In genomic region chr1:15943662-15944061, GRCm38 (mm10) we compare ENCODE assay signal across 14 mouse cellular contexts.
DNase-seq lines count a peak whose midpoint lies in the region; ATAC-seq and TF ChIP-seq lines count a peak whose summit lies in the region.
"Had no signal": no experiment of that assay in that cellular context is flagged by ENCODE, and none has a peak within 500 bp of the region (broad histone marks: within the 10 kb centered on the region; RNA-seq: fewer than 3 reads in every experiment).

No protein-coding gene starts in this region.

- peak; percentile 47; the same call in 1 of the 2 replicates for ATAC-seq in midbrain, postnatal 0 days (ENCODE audit: low FRiP score)
- ATAC-seq in midbrain, embryonic 16.5 days, result no peak
- no peak for ATAC-seq in activated CD4-positive, CD25-positive, alpha-beta regulatory T cell, adult 4 months
- ATAC-seq: Patski had no signal

- no peak overlapping the region for H3K4me3 ChIP-seq in midbrain, postnatal 0 days (ENCODE audit: low read depth, low read length)
- H3K4me3 ChIP-seq in midbrain, embryonic 16.5 days (ENCODE audit: low read depth, low read length), result no peak overlapping the region
- H3K4me3 ChIP-seq: embryonic facial prominence, embryonic 10.5 days had no signal

- no peaks in the 10 kb centered on the region for H3K36me3 ChIP-seq in midbrain, postnatal 0 days (ENCODE audit: insufficient read depth, low read length)
- H3K36me3 ChIP-seq in midbrain, embryonic 16.5 days (ENCODE audit: control insufficient read depth, insufficient read depth, low read length), result no peaks in the 10 kb centered on the region
- H3K36me3 ChIP-seq: embryonic facial prominence, embryonic 10.5 days had no signal

- H3K9ac ChIP-seq in midbrain, postnatal 0 days (replicated peaks; ENCODE audit: low read length, poor library complexity, severe bottlenecking), result no peak overlapping the region
- no peak overlapping the region for H3K9ac ChIP-seq in midbrain, embryonic 16.5 days (ENCODE audit: low read depth, low read length)
- H3K9ac ChIP-seq: liver, embryonic 14.5 days had no signal

- H3K9me3 ChIP-seq in midbrain, postnatal 0 days (ENCODE audit: low read length), result no peaks in the 10 kb centered on the region
- no peaks in the 10 kb centered on the region for H3K9me3 ChIP-seq in midbrain, embryonic 16.5 days (replicated peaks; ENCODE audit: control insufficient read depth, low read length, poor library complexity, severe bottlenecking)
- H3K9me3 ChIP-seq: embryonic facial prominence, embryonic 10.5 days had no signal

- H3K4me2 ChIP-seq in midbrain, postnatal 0 days (ENCODE audit: low read depth, low read length, poor library complexity, severe bottlenecking), result no peak overlapping the region
- no peak overlapping the region for H3K4me2 ChIP-seq in midbrain, embryonic 16.5 days (ENCODE audit: low read length)
- H3K4me2 ChIP-seq: heart, embryonic 11.5 days; midbrain, embryonic 11.5 days had no signal

- H3K27me3 ChIP-seq in midbrain, postnatal 0 days (ENCODE audit: insufficient read depth, low read length), result no peaks in the 10 kb centered on the region
- no peaks in the 10 kb centered on the region for H3K27me3 ChIP-seq in midbrain, embryonic 16.5 days (ENCODE audit: control insufficient read depth, insufficient read depth, low read depth, low read length)
- H3K27me3 ChIP-seq: Patski had no signal

- 79% methylated on average over 4 of the region's 4 CpGs for whole genome bisulfite sequencing in midbrain, postnatal 0 days
- 76% methylated on average over 4 of the region's 4 CpGs for WGBS in midbrain, embryonic 16.5 days

- intact Hi-C loops in left cerebral cortex, postnatal 14 days (cut with DNase I), result no loop called here

- no peak overlapping the region for H3K27ac ChIP-seq in midbrain, postnatal 0 days (ENCODE audit: low read depth, low read length)
- H3K27ac ChIP-seq in midbrain, embryonic 16.5 days (ENCODE audit: low read length), result no peak overlapping the region
- H3K27ac ChIP-seq: embryonic facial prominence, embryonic 10.5 days; liver, embryonic 14.5 days had no signal

- no peaks in the 10 kb centered on the region for H3K4me1 ChIP-seq in midbrain, postnatal 0 days (ENCODE audit: insufficient read depth, low read length)
- H3K4me1 ChIP-seq in midbrain, embryonic 16.5 days (ENCODE audit: control insufficient read depth, insufficient read depth, low read length), result no peaks in the 10 kb centered on the region
- H3K4me1 ChIP-seq: embryonic facial prominence, embryonic 10.5 days had no signal

- TF ChIP-seq CTCF in midbrain, postnatal 0 days (IDR thresholded peaks at IDR 0.05), result no peak

- no peak for DNase-seq in midbrain, postnatal 0 days (ENCODE audit: low spot score)
- DNase-seq in cerebellum, postnatal 25 days, result peak; percentile 19 to 53
- peak; percentile 33 to 53 for DNase-seq in left cerebral cortex, postnatal 14 days (ENCODE audit: low spot score in 2 of 2)
- no peak for DNase-seq in gastrocnemius, adult 8-10 months (ENCODE audit: low spot score in 2 of 2)
- DNase-seq in kidney, postnatal 10 days, result no peak
- DNase-seq: kidney, adult 11 months; thymus, postnatal 14 days had no signal

Comparison
In these comparisons a context has a peak if more than half of its experiments do, and no peak if none do; other contexts are left out.
1. DNase-seq: peak in cerebellum, postnatal 25 days (2 of 2) and left cerebral cortex, postnatal 14 days (2 of 2); none in midbrain, postnatal 0 days (single experiment), gastrocnemius, adult 8-10 months (0 of 2) and kidney, postnatal 10 days (single experiment).